Mouse (Mus musculus) stomach, postnatal 0 days (tissue): ENCODE data around the gene Gpatch8. TPM values are rescaled to one million over a fixed set of nuclear protein-coding genes. Genes with fewer than 3 reads are reported as not detected.
A peak's percentile ranks its signal among the peaks of the same experiment; 100 is the strongest.
"Not testable (repeated sequence)": the region's sequence is repeated elsewhere in the genome, so short reads cannot be mapped to it uniquely, and the experiment has no call there.

Experiments used
- ATAC-seq: fragments of 200-750 bp; cut with Nextera tagmentation; 2 replicates; pipeline ENCODE4 v1.8.0; 2017; ENCODE audit not compliant: low FRiP score, low TSS enrichment
- DNase-seq: peaks from one replicate; pipeline ENCODE4 v3.0.0-alpha.2; 2016; ENCODE audit warnings: low spot score
- H3K27ac ChIP-seq: fragments of 300-500 bp; sonication (generic); replicated peaks from 2 replicates; pipeline ENCODE4 v1.5.1; 2014; ENCODE audit warnings: mild to moderate bottlenecking, control low read depth
- H3K27me3 ChIP-seq: fragments of 300-500 bp; sonication (generic); 2 replicates; pipeline ENCODE4 v1.6.1; 2014; ENCODE audit warnings: low read length; ENCODE audit not compliant: control insufficient read depth, insufficient read depth
- H3K36me3 ChIP-seq: fragments of 300-500 bp; sonication (generic); 2 replicates; pipeline ENCODE4 v1.6.1; 2014; ENCODE audit warnings: low read length, mixed read lengths; ENCODE audit not compliant: control insufficient read depth, insufficient read depth
- H3K4me1 ChIP-seq: fragments of 300-500 bp; sonication (generic); replicated peaks from 2 replicates; pipeline ENCODE4 v1.6.1; 2014; ENCODE audit warnings: antibody characterized with exemption; ENCODE audit not compliant: control insufficient read depth, insufficient read depth
- H3K4me2 ChIP-seq: fragments of 300-500 bp; sonication (generic); replicated peaks from 2 replicates; pipeline ENCODE4 v1.6.1; 2014; ENCODE audit warnings: low read depth, mild to moderate bottlenecking, control low read depth, moderate library complexity
- H3K4me3 ChIP-seq: fragments of 300-500 bp; sonication (generic); 2 replicates; pipeline ENCODE4 v1.5.1; 2014; ENCODE audit warnings: low read depth, low read length, control low read depth
- H3K9ac ChIP-seq: fragments of 300-500 bp; sonication (generic); 2 replicates; pipeline ENCODE4 v1.6.1; 2014; ENCODE audit warnings: mild to moderate bottlenecking, low read length, control low read depth, mixed read lengths
- H3K9me3 ChIP-seq: fragments of 300-500 bp; sonication (generic); 2 replicates; pipeline ENCODE4 v1.6.1; 2016; ENCODE audit warnings: low read length; ENCODE audit not compliant: control insufficient read depth
- CTCF ChIP-seq: IDR thresholded peaks from 2 replicates; pipeline ENCODE4 v1.5.1; 2016; ENCODE audit warnings: antibody characterized with exemption, low read depth, mild to moderate bottlenecking, moderate library complexity
- EP300 ChIP-seq: optimal IDR thresholded peaks from 2 replicates; pipeline ENCODE3; 2016; ENCODE audit warnings: antibody characterized with exemption
- WGBS: fragments of 180-500 bp; shearing (Covaris S2); extraction: QIAGEN DNeasy Blood & Tissue Kit; methylation state at CpG from one replicate; pipeline ENCODE4 v1.1.7; 2014; 5-methylcytosine and 5-hydroxymethylcytosine counted together
- polyA plus RNA-seq: library from polyadenylated mRNA; unstranded; fragments of >200 nt; fragmentation: Nextera tagmentation; extraction: Ambion mirVana; gene quantifications from 2 replicates; pipeline ENCODE4 v1.2.1, GENCODE M21; 2015

Gene Gpatch8
- polyA plus RNA-seq, 1 experiment from 2014 or later: 16.8 TPM

DNA sequence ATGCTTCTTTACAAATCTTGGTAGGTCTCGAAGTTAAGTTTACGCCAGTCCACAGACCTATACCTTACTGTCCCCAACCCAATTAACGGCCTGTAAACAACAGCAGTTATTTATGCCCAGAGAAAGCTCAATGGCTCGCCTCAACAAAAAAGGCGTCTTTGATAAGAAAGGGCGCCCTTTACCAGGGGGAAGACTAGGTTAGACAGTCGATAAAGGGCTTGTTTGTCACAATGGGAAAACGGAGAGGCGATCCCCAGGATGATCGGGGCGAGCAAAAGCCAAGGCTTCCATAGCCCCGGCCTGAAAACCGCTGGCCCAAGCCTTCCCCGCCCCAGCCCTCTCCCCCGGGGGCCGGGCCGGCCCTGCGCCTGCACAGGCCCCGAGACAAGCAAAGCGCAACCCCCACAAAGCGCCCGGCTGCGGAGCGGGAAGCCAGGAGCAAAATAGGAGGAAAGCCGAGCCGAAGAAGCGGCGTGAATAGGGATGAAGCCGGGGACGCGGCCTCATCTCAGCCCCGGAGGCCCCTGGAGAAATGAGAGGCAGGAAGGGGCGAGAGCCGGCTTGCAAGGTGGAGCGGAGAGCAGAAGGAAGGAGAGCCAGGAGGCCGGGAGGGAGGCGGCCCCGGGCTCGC lies 677 bp downstream of the Gpatch8 start:
- peak; percentile 55; the same call in 1 of the 2 replicates for ATAC-seq
- H3K9ac ChIP-seq: peak overlapping the region; percentile 97
- H3K36me3 ChIP-seq: no peaks in the 10 kb centered on the region
- no peak for TF ChIP-seq CTCF
- no peak for TF ChIP-seq EP300
- DNase-seq: no peak
- WGBS: under 1% methylated on average over 39 of the region's 39 CpGs
- H3K27ac ChIP-seq: peak overlapping the region; percentile 94
- H3K4me2 ChIP-seq: peak overlapping the region; percentile 63
- no peaks in the 10 kb centered on the region for H3K9me3 ChIP-seq
- peak overlapping the region; percentile 97 for H3K4me3 ChIP-seq
- H3K27me3 ChIP-seq: no peaks in the 10 kb centered on the region
- no peaks in the 10 kb centered on the region for H3K4me1 ChIP-seq

- Histone ChIP-seq H3K4me2 (no peak overlapping the region), H3K9ac (no peak overlapping the region), H3K36me3 (no peaks in the 10 kb centered on the region), H3K27ac (no peak overlapping the region), H3K4me1 (no peaks in the 10 kb centered on the region), H3K9me3 (no peaks in the 10 kb centered on the region), H3K27me3 (no peaks in the 10 kb centered on the region), H3K4me3 (no peak overlapping the region)
- WGBS: 86% methylated on average over 3 of the region's 3 CpGs
- DNase-seq: no peak
- TF ChIP-seq EP300 (no peak), CTCF (peak; percentile 14; the same call in 1 of the 2 replicates)
- no peak for ATAC-seq
Observed at GRCm38 (mm10) chr11:102552051-102552450, 4.1 kb downstream of the Gpatch8 start.

GRCm38 (mm10) chr11:102551176-102551575 lies 5.0 kb downstream of the Gpatch8 start:
- no peaks in the 10 kb centered on the region for H3K4me1 ChIP-seq
- ATAC-seq (no peak), DNase-seq (no peak)
- no peaks in the 10 kb centered on the region for H3K36me3 ChIP-seq
- H3K9ac ChIP-seq: no peak overlapping the region
- TF ChIP-seq EP300: no peak
- no peak for TF ChIP-seq CTCF
- H3K9me3 ChIP-seq: no peaks in the 10 kb centered on the region
- no peaks in the 10 kb centered on the region for H3K27me3 ChIP-seq
- H3K4me3 ChIP-seq: no peak overlapping the region
- no peak overlapping the region for H3K27ac ChIP-seq
- H3K4me2 ChIP-seq: no peak overlapping the region

DNA sequence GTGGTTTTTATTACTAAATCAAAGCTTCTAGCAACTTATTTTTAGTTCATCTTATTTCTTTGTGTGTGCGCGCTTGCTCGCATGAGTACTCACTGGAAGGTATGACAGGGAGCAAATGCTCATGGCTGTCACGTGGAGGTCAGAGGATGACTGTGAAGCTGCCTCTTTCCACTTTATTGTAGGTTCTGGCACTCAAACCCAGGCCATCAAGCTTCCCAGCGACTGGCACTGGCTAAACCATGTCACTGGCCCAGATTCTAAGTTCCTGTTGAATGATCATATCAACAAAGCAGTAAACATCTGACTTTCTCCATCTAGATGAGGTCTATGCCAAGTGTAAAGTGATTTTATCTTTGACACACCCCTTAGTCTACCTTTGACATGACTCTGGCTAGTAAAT lies 14.7 kb downstream of the Gpatch8 start:
- no peak for TF ChIP-seq EP300
- no peak for TF ChIP-seq CTCF

DNA sequence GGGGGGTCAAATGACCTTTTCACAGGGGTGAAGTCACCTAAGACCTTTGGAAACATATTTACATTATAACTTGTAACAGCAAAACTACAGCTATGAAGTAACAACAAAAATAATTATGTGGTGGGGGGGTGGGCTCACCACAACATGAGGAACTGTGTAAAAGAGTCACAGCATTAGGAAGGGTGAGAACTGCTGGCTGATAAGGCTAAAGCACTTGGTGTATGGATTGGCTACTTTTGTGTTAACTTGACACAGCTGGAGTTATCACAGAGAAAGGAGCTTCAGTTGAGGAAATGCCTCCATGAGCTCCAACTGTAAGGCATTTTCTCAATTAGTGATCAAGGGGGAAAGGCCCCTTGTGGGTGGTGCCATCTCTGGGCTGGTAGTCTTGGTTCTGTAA lies 15.9 kb downstream of the Gpatch8 start:
- H3K4me2 ChIP-seq, H3K4me1 ChIP-seq, H3K27me3 ChIP-seq, ATAC-seq, H3K36me3 ChIP-seq, H3K9ac ChIP-seq, H3K27ac ChIP-seq, H3K9me3 ChIP-seq, H3K4me3 ChIP-seq, DNase-seq: not testable (repeated sequence)

More for the DNA sequence above, 14.7 kb downstream of the Gpatch8 start:
- Histone ChIP-seq H3K27ac (no peak overlapping the region), H3K27me3 (no peaks in the 10 kb centered on the region), H3K9ac (no peak overlapping the region), H3K36me3 (no peaks in the 10 kb centered on the region), H3K9me3 (no peaks in the 10 kb centered on the region), H3K4me3 (no peak overlapping the region), H3K4me2 (no peak overlapping the region), H3K4me1 (no peaks in the 10 kb centered on the region; the same call in 1 of the 2 replicates)
- 89% methylated on average over 5 of the region's 5 CpGs for WGBS
- ATAC-seq (no peak), DNase-seq (no peak)

DNA sequence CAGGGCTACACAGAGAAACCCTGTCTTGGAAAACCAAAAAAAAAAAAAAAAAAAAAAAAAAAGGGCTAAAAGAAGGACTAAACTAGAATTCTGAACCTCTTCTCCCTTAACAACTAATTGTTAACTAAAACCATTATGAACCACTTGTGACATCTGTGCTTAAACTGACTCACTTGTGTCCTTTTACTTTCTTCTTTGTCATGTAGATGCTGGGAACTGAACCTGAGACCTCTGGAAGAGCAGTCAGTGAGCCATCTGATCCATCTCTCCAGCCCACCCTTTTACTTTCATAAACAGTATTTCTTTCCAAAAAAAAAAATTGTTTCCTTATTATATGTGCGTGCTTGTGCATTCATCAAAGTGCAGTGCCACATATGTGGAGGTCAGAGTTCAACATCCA lies 16.5 kb downstream of the Gpatch8 start:
- Histone ChIP-seq H3K27me3 (no peaks in the 10 kb centered on the region), H3K4me3 (no peak overlapping the region), H3K4me2 (no peak overlapping the region), H3K9ac (no peak overlapping the region), H3K4me1 (no peaks in the 10 kb centered on the region; the same call in 1 of the 2 replicates), H3K27ac (no peak overlapping the region), H3K36me3 (0 out of 2 replicates have a peak, but pooled peaks cover 3% of the 10 kb centered on the region), H3K9me3 (no peaks in the 10 kb centered on the region)
- TF ChIP-seq EP300 (no peak), CTCF (no peak)
- WGBS: 64% methylated on average over 1 of the region's 1 CpGs
- ATAC-seq: no peak
- DNase-seq: no peak
